Mouse (Mus musculus): ENCODE data around the gene Camkmt. TPM values are rescaled to one million over a fixed set of nuclear protein-coding genes. Genes with fewer than 3 reads are reported as not detected.

Camkmt gene
- total RNA-seq, 1 experiment, result 7.1 TPM

- Histone ChIP-seq H3K4me1 (ENCODE audit: control insufficient read depth in 2 of 2, insufficient read depth in 2 of 2, low read length in 2 of 2, poor library complexity in 1 of 2) (peaks cover 0 to 5% of the 10 kb centered on the region in 2 experiments; a peak in 2 of 4 replicates), H3K9me3 (ENCODE audit: control insufficient read depth, insufficient read depth, low read depth, low read length) (no peaks in the 10 kb centered on the region)
Observed at GRCm38 (mm10) chr17:85483086-85483485, 392.7 kb downstream of the Camkmt start.

GRCm38 (mm10) chr17:85484015-85484414, 393.7 kb downstream of the Camkmt start:
- H3K9me3 ChIP-seq (ENCODE audit: control insufficient read depth, insufficient read depth, low read depth, low read length), result no peaks in the 10 kb centered on the region
- in situ Hi-C loops (cut with MboI; ENCODE audit: low sequenced_read_pairs in 2 of 2, unreplicated experiment in 2 of 2), result loop anchor here in 1 of 2 experiments (10.0 kb wide), 1 partner anchor 211 kb away; no protein-coding TSS in a partner anchor
- no peak for TF ChIP-seq MAFK (IDR thresholded peaks at IDR 0.05; ENCODE audit: insufficient read depth, low read depth, low read length)
- no peak for TF ChIP-seq ZC3H11A (IDR thresholded peaks at IDR 0.05; ENCODE audit: borderline replicate concordance, low read depth, low read length)
- TF ChIP-seq ZNF384 (IDR thresholded peaks at IDR 0.05; ENCODE audit: low read depth, low read length), result no peak
- no peak for TF ChIP-seq HCFC1 (IDR thresholded peaks at IDR 0.05; ENCODE audit: borderline replicate concordance, insufficient read depth, low read length)
- no peak for TF ChIP-seq CHD2 (IDR thresholded peaks at IDR 0.05; ENCODE audit: low read depth, low read length)
- no peak for DNase-seq (ENCODE audit: low read depth, low spot score)
- peaks cover 0 to 5% of the 10 kb centered on the region in 2 experiments; a peak in 2 of 4 replicates for H3K4me1 ChIP-seq (ENCODE audit: control insufficient read depth in 2 of 2, insufficient read depth in 2 of 2, low read length in 2 of 2, poor library complexity in 1 of 2)
- no peak overlapping the region for H3K27ac ChIP-seq (ENCODE audit: insufficient read depth, low read depth, low read length, poor library complexity, severe bottlenecking)
- no peak overlapping the region for H3K9ac ChIP-seq (ENCODE audit: insufficient read depth, low read depth, low read length, poor library complexity, severe bottlenecking)
- H3K4me3 ChIP-seq (ENCODE audit: insufficient read depth in 1 of 2, low read depth in 1 of 2, low read length in 2 of 2, poor library complexity in 1 of 2, severe bottlenecking in 1 of 2), result no peak overlapping the region
- no peaks in the 10 kb centered on the region for H3K36me3 ChIP-seq (ENCODE audit: control insufficient read depth, insufficient read depth, low read length, poor library complexity, severe bottlenecking)

More at GRCm38 (mm10) chr17:85483086-85483485, 392.7 kb downstream of the Camkmt start:
- in situ Hi-C loops (cut with MboI; ENCODE audit: low sequenced_read_pairs in 2 of 2, unreplicated experiment in 2 of 2), result loop anchor here in 1 of 2 experiments (10.0 kb wide), 1 partner anchor 212 kb away; no protein-coding TSS in a partner anchor
- Histone ChIP-seq H3K4me3 (ENCODE audit: insufficient read depth in 1 of 2, low read depth in 1 of 2, low read length in 2 of 2, poor library complexity in 1 of 2, severe bottlenecking in 1 of 2) (no peak overlapping the region), H3K9ac (ENCODE audit: insufficient read depth, low read depth, low read length, poor library complexity, severe bottlenecking) (no peak overlapping the region), H3K36me3 (ENCODE audit: control insufficient read depth, insufficient read depth, low read length, poor library complexity, severe bottlenecking) (no peaks in the 10 kb centered on the region), H3K27ac (ENCODE audit: insufficient read depth, low read depth, low read length, poor library complexity, severe bottlenecking) (no peak overlapping the region)
- TF ChIP-seq HCFC1 (IDR thresholded peaks at IDR 0.05; ENCODE audit: borderline replicate concordance, insufficient read depth, low read length) (no peak), CHD2 (IDR thresholded peaks at IDR 0.05; ENCODE audit: low read depth, low read length) (no peak), ZC3H11A (IDR thresholded peaks at IDR 0.05; ENCODE audit: borderline replicate concordance, low read depth, low read length) (no peak), MAFK (IDR thresholded peaks at IDR 0.05; ENCODE audit: insufficient read depth, low read depth, low read length) (no peak), ZNF384 (IDR thresholded peaks at IDR 0.05; ENCODE audit: low read depth, low read length) (no peak)
- no peak for DNase-seq (ENCODE audit: low read depth, low spot score)

GRCm38 (mm10) chr17:85484526-85484925, 394.2 kb downstream of the Camkmt start:
- TF ChIP-seq ZNF384 (IDR thresholded peaks at IDR 0.05; ENCODE audit: low read depth, low read length), result no peak
- TF ChIP-seq ZC3H11A (IDR thresholded peaks at IDR 0.05; ENCODE audit: borderline replicate concordance, low read depth, low read length), result no peak
- TF ChIP-seq HCFC1 (IDR thresholded peaks at IDR 0.05; ENCODE audit: borderline replicate concordance, insufficient read depth, low read length), result no peak
- TF ChIP-seq CHD2 (IDR thresholded peaks at IDR 0.05; ENCODE audit: low read depth, low read length), result no peak
- no peak for TF ChIP-seq MAFK (IDR thresholded peaks at IDR 0.05; ENCODE audit: insufficient read depth, low read depth, low read length)
- Histone ChIP-seq H3K9ac (ENCODE audit: insufficient read depth, low read depth, low read length, poor library complexity, severe bottlenecking) (no peak overlapping the region), H3K4me3 (ENCODE audit: insufficient read depth in 1 of 2, low read depth in 1 of 2, low read length in 2 of 2, poor library complexity in 1 of 2, severe bottlenecking in 1 of 2) (no peak overlapping the region), H3K4me1 (ENCODE audit: control insufficient read depth in 2 of 2, insufficient read depth in 2 of 2, low read length in 2 of 2, poor library complexity in 1 of 2) (peaks cover 0 to 8% of the 10 kb centered on the region in 2 experiments; a peak in 2 of 4 replicates), H3K27ac (ENCODE audit: insufficient read depth, low read depth, low read length, poor library complexity, severe bottlenecking) (no peak overlapping the region), H3K36me3 (ENCODE audit: control insufficient read depth, insufficient read depth, low read length, poor library complexity, severe bottlenecking) (no peaks in the 10 kb centered on the region), H3K9me3 (ENCODE audit: control insufficient read depth, insufficient read depth, low read depth, low read length) (no peaks in the 10 kb centered on the region)
- no peak for DNase-seq (ENCODE audit: low read depth, low spot score)
- in situ Hi-C loops (cut with MboI; ENCODE audit: low sequenced_read_pairs in 2 of 2, unreplicated experiment in 2 of 2), result loop anchor here in 1 of 2 experiments (10.0 kb wide), 1 partner anchor 210 kb away; no protein-coding TSS in a partner anchor

- H3K4me1 ChIP-seq (ENCODE audit: control insufficient read depth in 2 of 2, insufficient read depth in 2 of 2, low read length in 2 of 2, poor library complexity in 1 of 2), result peaks cover 0 to 10% of the 10 kb centered on the region in 2 experiments; a peak in 2 of 4 replicates
- no peak overlapping the region for H3K27ac ChIP-seq (ENCODE audit: insufficient read depth, low read depth, low read length, poor library complexity, severe bottlenecking)
- TF ChIP-seq CHD2 (IDR thresholded peaks at IDR 0.05; ENCODE audit: low read depth, low read length), result no peak
- peak; percentile 80; the same call in 1 of the 2 replicates for TF ChIP-seq ZNF384 (IDR thresholded peaks at IDR 0.05; ENCODE audit: low read depth, low read length)
- TF ChIP-seq MAFK (IDR thresholded peaks at IDR 0.05; ENCODE audit: insufficient read depth, low read depth, low read length), result no peak
- TF ChIP-seq HCFC1 (IDR thresholded peaks at IDR 0.05; ENCODE audit: borderline replicate concordance, insufficient read depth, low read length), result no peak
- DNase-seq (ENCODE audit: low read depth, low spot score), result no peak
- H3K9me3 ChIP-seq (ENCODE audit: control insufficient read depth, insufficient read depth, low read depth, low read length), result no peaks in the 10 kb centered on the region
- no peaks in the 10 kb centered on the region for H3K36me3 ChIP-seq (ENCODE audit: control insufficient read depth, insufficient read depth, low read length, poor library complexity, severe bottlenecking)
- in situ Hi-C loops (cut with MboI; ENCODE audit: low sequenced_read_pairs in 2 of 2, unreplicated experiment in 2 of 2), result loop anchor here in 1 of 2 experiments (5.0 to 10.0 kb wide), 2 partner anchors 132 to 209 kb away; no protein-coding TSS in a partner anchor
- H3K9ac ChIP-seq (ENCODE audit: insufficient read depth, low read depth, low read length, poor library complexity, severe bottlenecking), result no peak overlapping the region; the same call in 1 of the 2 replicates
- H3K4me3 ChIP-seq (ENCODE audit: insufficient read depth in 1 of 2, low read depth in 1 of 2, low read length in 2 of 2, poor library complexity in 1 of 2, severe bottlenecking in 1 of 2), result peak overlapping the region in 1 of 2 experiments; percentile 15; a peak in 2 of 4 replicates
Observed at GRCm38 (mm10) chr17:85485065-85485945, 395.0 kb downstream of the Camkmt start.

Measured in ES-E14 (cell line).